Mouse (Mus musculus) embryonic fibroblast, embryonic 13.5 days (primary cell): ENCODE measurements around the gene Spata6.

ENCODE experiments used
- CTCF ChIP-seq: IDR thresholded peaks from 2 replicates; pipeline ENCODE4 v1.5.1; 2011; ENCODE audit warnings: mild to moderate bottlenecking, control low read depth, low read length, moderate library complexity, borderline replicate concordance; ENCODE audit not compliant: insufficient read depth
- POLR2A ChIP-seq: IDR thresholded peaks from 2 replicates; pipeline ENCODE4 v1.6.1; 2011; ENCODE audit warnings: low read depth, mild to moderate bottlenecking, control low read depth, low read length, moderate library complexity

GRCm38 (mm10) chr4:111685951-111686350 lies 33.8 kb upstream of the Spata6 start:
- TF ChIP-seq CTCF (no peak), POLR2A (no peak)
